Comparison of ENCODE assay signal across 21 mouse cellular contexts in genomic region chr7:144928009-144928888, GRCm38 (mm10). TPM values are rescaled to one million over a fixed set of nuclear protein-coding genes. Genes with fewer than 3 reads are reported as not detected.
DNase-seq lines count a peak whose midpoint lies in the region; ATAC-seq lines count a peak whose summit lies in the region.
"Had no signal": no experiment of that assay in that cellular context is flagged by ENCODE, and none has a peak within 500 bp of the region (broad histone marks: within the 10 kb centered on the region; RNA-seq: fewer than 3 reads in every experiment).

No protein-coding gene starts in this region.

- 65% methylated on average over 4 of the region's 4 CpGs for WGBS in kidney, embryonic 15.5 days
- 64% methylated on average over 4 of the region's 4 CpGs for WGBS in kidney, embryonic 14.5 days
- 79% methylated on average over 4 of the region's 4 CpGs for WGBS in midbrain, embryonic 12.5 days
- WGBS in midbrain, embryonic 15.5 days, result 73% methylated on average over 4 of the region's 4 CpGs

- H3K4me1 ChIP-seq in kidney, embryonic 15.5 days, result peaks cover 21% of the 10 kb centered on the region
- H3K4me1 ChIP-seq in kidney, embryonic 14.5 days (ENCODE audit: control insufficient read depth, insufficient read depth, low read length), result no peaks in the 10 kb centered on the region
- peaks cover 5% of the 10 kb centered on the region for H3K4me1 ChIP-seq in midbrain, embryonic 12.5 days
- peaks cover 3% of the 10 kb centered on the region; the same call in 1 of the 2 replicates for H3K4me1 ChIP-seq in midbrain, embryonic 15.5 days
- H3K4me1 ChIP-seq: embryonic facial prominence, embryonic 15.5 days; lung, embryonic 15.5 days had no signal

- DNase-seq in adrenal gland, postnatal 25 days, result peak; percentile 16
- no peak for DNase-seq in adrenal gland, postnatal 4 days (ENCODE audit: low spot score in 2 of 2)
- DNase-seq in embryo, embryonic 10 days (ENCODE audit: low spot score), result no peak
- DNase-seq: cerebellum, adult 9-11 months; forebrain, postnatal 0 days; right cerebral cortex, postnatal 25 days had no signal

- peaks cover 43% of the 10 kb centered on the region for H3K36me3 ChIP-seq in kidney, embryonic 15.5 days
- peaks cover 34% of the 10 kb centered on the region for H3K36me3 ChIP-seq in kidney, embryonic 14.5 days (ENCODE audit: control insufficient read depth, insufficient read depth, low read length)
- peaks cover 43% of the 10 kb centered on the region for H3K36me3 ChIP-seq in midbrain, embryonic 12.5 days
- peaks cover 4% of the 10 kb centered on the region; the same call in 1 of the 2 replicates for H3K36me3 ChIP-seq in midbrain, embryonic 15.5 days (replicated peaks)

- H3K9me3 ChIP-seq in kidney, embryonic 15.5 days (replicated peaks), result no peaks in the 10 kb centered on the region
- H3K9me3 ChIP-seq in kidney, embryonic 14.5 days (ENCODE audit: control insufficient read depth, low read length), result no peaks in the 10 kb centered on the region
- H3K9me3 ChIP-seq in midbrain, embryonic 12.5 days, result no peaks in the 10 kb centered on the region
- no peaks in the 10 kb centered on the region for H3K9me3 ChIP-seq in midbrain, embryonic 15.5 days
- H3K9me3 ChIP-seq: embryonic facial prominence, embryonic 15.5 days; G1E; lung, embryonic 15.5 days had no signal

- H3K27me3 ChIP-seq in kidney, embryonic 15.5 days, result no peaks in the 10 kb centered on the region
- H3K27me3 ChIP-seq in kidney, embryonic 14.5 days (ENCODE audit: control insufficient read depth, insufficient read depth, low read length), result no peaks in the 10 kb centered on the region
- no peaks in the 10 kb centered on the region for H3K27me3 ChIP-seq in midbrain, embryonic 12.5 days
- no peaks in the 10 kb centered on the region for H3K27me3 ChIP-seq in midbrain, embryonic 15.5 days (replicated peaks)
- H3K27me3 ChIP-seq: embryonic facial prominence, embryonic 15.5 days; lung, embryonic 15.5 days had no signal

- no peak for ATAC-seq in kidney, embryonic 15.5 days (replicated peaks; ENCODE audit: low FRiP score)
- no peak for ATAC-seq in kidney, embryonic 14.5 days (ENCODE audit: low FRiP score, low TSS enrichment)
- ATAC-seq in midbrain, embryonic 12.5 days (ENCODE audit: low FRiP score, low read depth), result no peak
- ATAC-seq in midbrain, embryonic 15.5 days (replicated peaks), result no peak
- ATAC-seq in granulocyte monocyte progenitor cell, adult 5-6 weeks (replicated peaks; ENCODE audit: poor library complexity, severe bottlenecking), result no peak
- ATAC-seq: forebrain, postnatal 0 days had no signal

- no peak overlapping the region for H3K4me3 ChIP-seq in kidney, embryonic 15.5 days (replicated peaks)
- no peak overlapping the region for H3K4me3 ChIP-seq in kidney, embryonic 14.5 days (ENCODE audit: low read length)
- H3K4me3 ChIP-seq in midbrain, embryonic 12.5 days, result no peak overlapping the region
- H3K4me3 ChIP-seq in midbrain, embryonic 15.5 days, result no peak overlapping the region
- H3K4me3 ChIP-seq: embryonic facial prominence, embryonic 15.5 days; lung, embryonic 15.5 days had no signal

- no peak overlapping the region for H3K9ac ChIP-seq in kidney, embryonic 15.5 days
- no peak overlapping the region for H3K9ac ChIP-seq in kidney, embryonic 14.5 days (ENCODE audit: low read depth, low read length)
- no peak overlapping the region for H3K9ac ChIP-seq in midbrain, embryonic 12.5 days (replicated peaks)
- H3K9ac ChIP-seq in midbrain, embryonic 15.5 days, result no peak overlapping the region
- H3K9ac ChIP-seq: embryonic facial prominence, embryonic 15.5 days; forebrain, postnatal 0 days; lung, embryonic 15.5 days had no signal

- peak overlapping the region; percentile 25 for H3K27ac ChIP-seq in kidney, embryonic 15.5 days
- H3K27ac ChIP-seq in kidney, embryonic 14.5 days (ENCODE audit: low read depth, low read length), result no peak overlapping the region
- peak overlapping the region; percentile 1; the same call in 1 of the 2 replicates for H3K27ac ChIP-seq in midbrain, embryonic 12.5 days (replicated peaks)
- no peak overlapping the region for H3K27ac ChIP-seq in midbrain, embryonic 15.5 days
- H3K27ac ChIP-seq: embryonic facial prominence, embryonic 15.5 days; lung, embryonic 15.5 days had no signal

- no peak overlapping the region for H3K4me2 ChIP-seq in kidney, embryonic 15.5 days
- no peak overlapping the region for H3K4me2 ChIP-seq in kidney, embryonic 14.5 days (replicated peaks; ENCODE audit: low read depth, low read length)
- H3K4me2 ChIP-seq in midbrain, embryonic 12.5 days (replicated peaks), result no peak overlapping the region
- no peak overlapping the region for H3K4me2 ChIP-seq in midbrain, embryonic 15.5 days
- H3K4me2 ChIP-seq: embryonic facial prominence, embryonic 15.5 days; lung, embryonic 15.5 days had no signal

RNA-seq across cellular contexts. Expression of gene Ccnd1, which starts 11.5 kb away (rescaled TPM):
- 111 and 117 TPM in 2 replicates for total RNA-seq in adrenal gland, postnatal 25 days (2021)
- 100 to 1,000 TPM; 110 to 132 TPM for total RNA-seq in adrenal gland, postnatal 4 days (2021)
- 229 and 245 TPM in 2 replicates for polyA plus RNA-seq in kidney, embryonic 15.5 days (2015; fragmentation: Nextera tagmentation; extraction: Ambion mirVana)
- polyA plus RNA-seq in kidney, embryonic 14.5 days (2014; fragmentation: Nextera tagmentation; extraction: Ambion mirVana), result 231 and 315 TPM in 2 replicates
- 259 and 289 TPM in 2 replicates for polyA plus RNA-seq in midbrain, embryonic 12.5 days (2016; fragmentation: Nextera tagmentation; extraction: Ambion mirVana)
- 39.4 and 40.8 TPM in 2 replicates for polyA plus RNA-seq in midbrain, embryonic 15.5 days (2015; fragmentation: Nextera tagmentation; extraction: Ambion mirVana)
- 6.0 and 10.6 TPM in 2 replicates for total RNA-seq in granulocyte monocyte progenitor cell, adult 5-6 weeks (2014; fragmentation: Nextera tagmentation)
- total RNA-seq in granulocyte monocyte progenitor cell, adult 5-6 weeks (2017), result 6.2 and 8.9 TPM in 2 replicates
- polyA plus RNA-seq: G1E had no signal

RNA-seq across cellular contexts. Expression of gene LTO1, which starts 13.3 kb away (rescaled TPM):
- 18.7 and 27.1 TPM in 2 replicates for total RNA-seq in adrenal gland, postnatal 25 days (2021)
- total RNA-seq in adrenal gland, postnatal 4 days (2021), result 10 to 100 TPM; 27.6 to 32.9 TPM
- polyA plus RNA-seq in kidney, embryonic 15.5 days (2015; fragmentation: Nextera tagmentation; extraction: Ambion mirVana), result 25.8 and 27.9 TPM in 2 replicates
- 19.2 and 20.3 TPM in 2 replicates for polyA plus RNA-seq in kidney, embryonic 14.5 days (2014; fragmentation: Nextera tagmentation; extraction: Ambion mirVana)
- polyA plus RNA-seq in midbrain, embryonic 12.5 days (2016; fragmentation: Nextera tagmentation; extraction: Ambion mirVana), result 33.6 and 36.4 TPM in 2 replicates
- polyA plus RNA-seq in midbrain, embryonic 15.5 days (2015; fragmentation: Nextera tagmentation; extraction: Ambion mirVana), result 32.2 and 33.6 TPM in 2 replicates
- 13.3 and 20.9 TPM in 2 replicates for total RNA-seq in granulocyte monocyte progenitor cell, adult 5-6 weeks (2014; fragmentation: Nextera tagmentation)
- 16.6 and 20.8 TPM in 2 replicates for total RNA-seq in granulocyte monocyte progenitor cell, adult 5-6 weeks (2017)

RNA-seq across cellular contexts. Expression of gene Fgf15, which starts 31.9 kb away (rescaled TPM):
- total RNA-seq in adrenal gland, postnatal 25 days (2021), result not detected in 2 replicates
- total RNA-seq in adrenal gland, postnatal 4 days (2021), result under 1 TPM in 1 of 2 experiments, not detected in 1; 0.53 TPM
- 2.3 and 2.4 TPM in 2 replicates for polyA plus RNA-seq in kidney, embryonic 15.5 days (2015; fragmentation: Nextera tagmentation; extraction: Ambion mirVana)
- polyA plus RNA-seq in kidney, embryonic 14.5 days (2014; fragmentation: Nextera tagmentation; extraction: Ambion mirVana), result 2.2 and 2.5 TPM in 2 replicates
- 69.8 and 95.0 TPM in 2 replicates for polyA plus RNA-seq in midbrain, embryonic 12.5 days (2016; fragmentation: Nextera tagmentation; extraction: Ambion mirVana)
- polyA plus RNA-seq in midbrain, embryonic 15.5 days (2015; fragmentation: Nextera tagmentation; extraction: Ambion mirVana), result 26.7 and 26.8 TPM in 2 replicates
- not detected in 2 replicates for total RNA-seq in granulocyte monocyte progenitor cell, adult 5-6 weeks (2014; fragmentation: Nextera tagmentation)
- total RNA-seq in granulocyte monocyte progenitor cell, adult 5-6 weeks (2017), result 0.09 TPM in 1 of 2 replicates, not detected in the other
- total RNA-seq: gastrocnemius, postnatal 25 days; heart, postnatal 25 days; layer of hippocampus, postnatal 10 days; left cerebral cortex, postnatal 36 days; monocyte, adult 5-6 weeks; neutrophil, adult 5-6 weeks had no signal
- polyA plus RNA-seq: intestine, embryonic 14.5 days; lung, embryonic 15.5 days had no signal

Comparison
In these comparisons a context has a peak if more than half of its experiments do, and no peak if none do; other contexts are left out.
1. H3K27ac ChIP-seq: peak in kidney, embryonic 15.5 days (single experiment) and midbrain, embryonic 12.5 days (single experiment); none in kidney, embryonic 14.5 days (single experiment) and midbrain, embryonic 15.5 days (single experiment).